ENCODE assay signal across 22 mouse cellular contexts in genomic region chr6:53604386-53604785, GRCm38 (mm10).
DNase-seq lines count a peak whose midpoint lies in the region; ATAC-seq and TF ChIP-seq lines count a peak whose summit lies in the region.
"Had no signal": no experiment of that assay in that cellular context is flagged by ENCODE, and none has a peak within 500 bp of the region (broad histone marks: within the 10 kb centered on the region; RNA-seq: fewer than 3 reads in every experiment).

No protein-coding gene starts in this region.

- H3K27me3 ChIP-seq in heart, embryonic 13.5 days (replicated peaks), result no peaks in the 10 kb centered on the region
- H3K27me3 ChIP-seq: forebrain, embryonic 15.5 days; midbrain, embryonic 13.5 days; neural tube, embryonic 13.5 days had no signal

- peak overlapping the region; percentile 75 for H3K27ac ChIP-seq in gastrocnemius, adult 2 months
- peak overlapping the region; percentile 81 for H3K27ac ChIP-seq in heart, embryonic 13.5 days (replicated peaks)
- H3K27ac ChIP-seq: forebrain, embryonic 15.5 days; hindbrain, embryonic 14.5 days; liver, embryonic 14.5 days; macrophage; midbrain, embryonic 13.5 days; neural tube, embryonic 13.5 days had no signal

- H3K9ac ChIP-seq in heart, embryonic 13.5 days, result 0 out of 2 replicates have a peak overlapping the region, but pooled peaks have one; percentile 6
- H3K9ac ChIP-seq: forebrain, embryonic 15.5 days; hindbrain, embryonic 14.5 days; liver, embryonic 14.5 days; midbrain, embryonic 13.5 days; neural tube, embryonic 13.5 days had no signal

- H3K9me3 ChIP-seq in heart, embryonic 13.5 days, result no peaks in the 10 kb centered on the region
- H3K9me3 ChIP-seq: forebrain, embryonic 15.5 days; midbrain, embryonic 13.5 days; neural tube, embryonic 13.5 days had no signal

- no peak for DNase-seq in gastrocnemius, adult 2 months
- DNase-seq in gastrocnemius, adult 18-20 months (ENCODE audit: low spot score), result no peak
- DNase-seq in heart, postnatal 14 days, result no peak
- peak; percentile 46 for DNase-seq in left cerebral cortex, postnatal 4 days
- no peak for DNase-seq in left cerebral cortex, postnatal 25 days (ENCODE audit: low spot score in 2 of 2)
- DNase-seq in spleen, postnatal 14 days (ENCODE audit: low spot score in 2 of 2), result no peak
- DNase-seq: adrenal gland, postnatal 14 days; cerebellum, adult 11 months; kidney, adult 9 months; kidney, postnatal 14 days; liver; lung, adult 2 months; thymus, postnatal 4 days had no signal

- no peak overlapping the region for H3K4me3 ChIP-seq in gastrocnemius, adult 2 months
- no peak overlapping the region for H3K4me3 ChIP-seq in heart, embryonic 13.5 days
- H3K4me3 ChIP-seq: forebrain, embryonic 15.5 days; midbrain, embryonic 13.5 days; neural tube, embryonic 13.5 days had no signal

- TF ChIP-seq CTCF in gastrocnemius, adult 2 months (IDR thresholded peaks at IDR 0.05), result no peak

- intact Hi-C loops in gastrocnemius, adult 2 months (cut with DNase I), result no loop called here
- intact Hi-C loops in heart, postnatal 14 days (cut with DNase I), result no loop called here
- intact Hi-C loops in left cerebral cortex, postnatal 4 days (cut with DNase I), result no loop called here
- intact Hi-C loops in left cerebral cortex, postnatal 25 days (cut with DNase I), result no loop called here

- H3K4me1 ChIP-seq in heart, embryonic 13.5 days, result peaks cover 48% of the 10 kb centered on the region
- H3K4me1 ChIP-seq: midbrain, embryonic 13.5 days; neural tube, embryonic 13.5 days had no signal

- no peak for ATAC-seq in heart, embryonic 13.5 days (ENCODE audit: extremely low read depth, insufficient number of reproducible peaks, low FRiP score, low TSS enrichment)
- ATAC-seq: CD4-positive, CD25-positive, alpha-beta regulatory T cell, adult 4 months; forebrain, embryonic 15.5 days; intestine, postnatal 0 days; midbrain, embryonic 13.5 days had no signal

- peaks cover 45% of the 10 kb centered on the region for H3K36me3 ChIP-seq in heart, embryonic 13.5 days
- H3K36me3 ChIP-seq: forebrain, embryonic 15.5 days; midbrain, embryonic 13.5 days; neural tube, embryonic 13.5 days had no signal

- WGBS in heart, embryonic 13.5 days, result 42% methylated on average over 3 of the region's 3 CpGs

- no peak overlapping the region for H3K4me2 ChIP-seq in heart, embryonic 13.5 days
- H3K4me2 ChIP-seq: forebrain, embryonic 15.5 days; hindbrain, embryonic 14.5 days; midbrain, embryonic 13.5 days; neural tube, embryonic 13.5 days had no signal
